Mouse (Mus musculus) lung, postnatal 0 days (tissue): ENCODE measurements around the gene Chrd.

Experiments
- CTCF ChIP-seq: IDR thresholded peaks from 2 replicates; pipeline ENCODE4 v1.5.1; 2016; ENCODE audit warnings: antibody characterized with exemption, mild to moderate bottlenecking
- EP300 ChIP-seq: IDR thresholded peaks from 2 replicates; pipeline ENCODE4 v1.6.1; 2016; ENCODE audit warnings: antibody characterized with exemption, mild to moderate bottlenecking, control low read depth

- TF ChIP-seq CTCF = no peak
- TF ChIP-seq EP300 = no peak
These were observed at the start of gene Chrd for GRCm38 (mm10) chr16:20732925-20733730.
